Mouse (Mus musculus) frontal cortex, postnatal 14 days (tissue): Measurements from ENCODE around the gene B3galt2.
A peak's percentile ranks its signal among the peaks of the same experiment; 100 is the strongest.

Experiments
- DNase-seq, 2 experiments: peaks; one replicate each; pipeline ENCODE4 v3.0.0; 2022; ENCODE audit warnings: low spot score in 2 of 2

The B3galt2 gene

DNA sequence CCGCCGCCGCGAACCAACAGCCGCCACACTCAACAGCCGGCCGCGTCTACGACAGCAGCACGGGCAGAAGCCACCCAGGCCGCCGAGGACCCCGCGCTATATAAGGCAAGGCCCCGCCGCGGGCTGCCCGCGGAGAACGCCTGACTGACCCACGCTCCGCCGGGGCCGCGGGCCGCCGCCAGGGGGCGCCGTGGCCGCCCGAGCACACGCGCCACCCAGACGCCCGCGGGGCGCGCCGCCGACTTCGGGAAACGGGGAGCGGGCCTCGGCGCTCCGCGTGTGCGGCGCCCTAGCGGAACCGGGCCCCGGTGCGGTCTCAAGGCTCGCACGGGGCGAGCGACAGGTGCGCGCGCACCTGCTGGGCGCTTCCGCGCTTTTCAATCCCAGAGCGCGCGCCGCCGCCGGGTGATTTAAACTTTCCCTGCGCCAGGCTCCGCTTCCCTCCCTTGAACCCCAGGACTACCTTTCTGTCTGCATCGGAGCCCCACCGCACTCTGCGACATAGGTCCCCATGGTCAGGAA lies 62.3 kb downstream of the B3galt2 start, which contains the start of gene Cdc73:
Gene Cdc73, minus strand, starts transcription at position 153 of the 522 bp plus-strand sequence.
- DNase-seq = peak; percentile 74 to 86
